Mouse (Mus musculus) ES-E14 (cell line): ENCODE measurements around the gene Reg4. TPM values are rescaled to one million over a fixed set of nuclear protein-coding genes. Genes with fewer than 3 reads are reported as not detected.

Experiments
- DNase-seq: peaks from one replicate; pipeline ENCODE4 v3.0.0-alpha.2; 2013; ENCODE audit warnings: low read depth, low spot score
- H3K27ac ChIP-seq: 2 replicates; pipeline ENCODE4 v1.5.1; 2012; ENCODE audit warnings: low read depth, mild to moderate bottlenecking, low read length, moderate library complexity, mixed read lengths; ENCODE audit not compliant: poor library complexity, insufficient read depth, severe bottlenecking
- H3K36me3 ChIP-seq: 2 replicates; pipeline ENCODE4 v1.6.1; 2012; ENCODE audit warnings: mild to moderate bottlenecking, low read length, moderate library complexity, mixed read lengths; ENCODE audit not compliant: control insufficient read depth, poor library complexity, insufficient read depth, severe bottlenecking
- H3K4me1 ChIP-seq, 2 experiments: fragments of 150-350 bp in 1 of 2; sonication (generic) in 1 of 2; 2 replicates each; pipeline ENCODE4 v1.6.1; 2012; ENCODE audit warnings: low read length in 2 of 2, mild to moderate bottlenecking in 1 of 2, mixed read lengths in 1 of 2; ENCODE audit not compliant: control insufficient read depth in 2 of 2, insufficient read depth in 2 of 2, poor library complexity in 1 of 2
- H3K4me3 ChIP-seq, 2 experiments: fragments of 150-350 bp in 1 of 2; sonication (generic) in 1 of 2; 2 replicates each; pipeline ENCODE4 v1.5.1; 2012; ENCODE audit warnings: low read length in 2 of 2, low read depth in 1 of 2, mild to moderate bottlenecking in 1 of 2, mixed read lengths in 1 of 2; ENCODE audit not compliant: insufficient read depth in 1 of 2, poor library complexity in 1 of 2, severe bottlenecking in 1 of 2
- H3K9ac ChIP-seq: 2 replicates; pipeline ENCODE4 v1.6.1; 2012; ENCODE audit warnings: low read depth, mild to moderate bottlenecking, low read length, mixed read lengths; ENCODE audit not compliant: poor library complexity, insufficient read depth, severe bottlenecking
- H3K9me3 ChIP-seq: fragments of 150-350 bp; sonication (generic); 2 replicates; pipeline ENCODE4 v1.6.1; 2012; ENCODE audit warnings: low read depth, mild to moderate bottlenecking, low read length; ENCODE audit not compliant: control insufficient read depth, insufficient read depth
- CHD2 ChIP-seq: IDR thresholded peaks from 2 replicates; pipeline ENCODE4 v1.6.1; 2014; ENCODE audit warnings: mild to moderate bottlenecking, low read depth, low read length, inconsistent platforms
- HCFC1 ChIP-seq: IDR thresholded peaks from 2 replicates; pipeline ENCODE4 v1.6.1; 2012; ENCODE audit warnings: low read length, inconsistent platforms, borderline replicate concordance; ENCODE audit not compliant: insufficient read depth
- MAFK ChIP-seq: IDR thresholded peaks from 2 replicates; pipeline ENCODE4 v1.6.1; 2014; ENCODE audit warnings: mild to moderate bottlenecking, low read depth, low read length, inconsistent platforms; ENCODE audit not compliant: insufficient read depth
- ZC3H11A ChIP-seq: IDR thresholded peaks from 2 replicates; pipeline ENCODE4 v1.6.1; 2012; ENCODE audit warnings: low read depth, mild to moderate bottlenecking, inconsistent platforms, low read length, borderline replicate concordance
- ZNF384 ChIP-seq: IDR thresholded peaks from 2 replicates; pipeline ENCODE4 v1.6.1; 2012; ENCODE audit warnings: low read depth, low read length, inconsistent platforms
- in situ Hi-C, 2 experiments: fragments of 600-800 bp; cut with MboI; formaldehyde crosslinking; loops; one replicate each; pipeline ENCODE4 v1.15.1; 2025; ENCODE audit warnings: low sequenced_read_pairs in 2 of 2, inconsistent platforms in 1 of 2; ENCODE audit not compliant: unreplicated experiment in 2 of 2
- total RNA-seq: library from RNA; depleted of rRNA; stranded (reverse); fragments of 300-350 nt; gene quantifications from 2 replicates; pipeline ENCODE4 v1.2.3, GENCODE M21; 2012

Reg4 gene
- total RNA-seq, 1 experiment = not detected

- Histone ChIP-seq H3K27ac (no peak overlapping the region), H3K9me3 (no peaks in the 10 kb centered on the region), H3K4me1 (no peaks in the 10 kb centered on the region), H3K36me3 (no peaks in the 10 kb centered on the region), H3K9ac (no peak overlapping the region), H3K4me3 (no peak overlapping the region)
- in situ Hi-C loops = no loop called here
- TF ChIP-seq CHD2 = no peak
- no peak for TF ChIP-seq ZNF384
- no peak for TF ChIP-seq ZC3H11A
- TF ChIP-seq MAFK = no peak
- no peak for TF ChIP-seq HCFC1
- DNase-seq = no peak
These were observed 20.1 kb downstream of the Reg4 start for GRCm38 (mm10) chr3:98242051-98242450.

GRCm38 (mm10) chr3:98242458-98243037 is 20.6 kb downstream of the Reg4 start:
- H3K27ac ChIP-seq = no peak overlapping the region
- in situ Hi-C loops = no loop called here
- H3K9me3 ChIP-seq = no peaks in the 10 kb centered on the region
- TF ChIP-seq ZNF384 (no peak), ZC3H11A (no peak), HCFC1 (no peak), MAFK (no peak), CHD2 (no peak)
- H3K9ac ChIP-seq = no peak overlapping the region
- H3K4me1 ChIP-seq = no peaks in the 10 kb centered on the region
- no peaks in the 10 kb centered on the region for H3K36me3 ChIP-seq
- no peak for DNase-seq
- no peak overlapping the region for H3K4me3 ChIP-seq

GRCm38 (mm10) chr3:98245892-98246291 is 23.9 kb downstream of the Reg4 start:
- H3K9ac ChIP-seq = no peak overlapping the region
- DNase-seq = no peak
- no peaks in the 10 kb centered on the region for H3K9me3 ChIP-seq
- H3K27ac ChIP-seq = no peak overlapping the region
- in situ Hi-C loops = no loop called here
- TF ChIP-seq CHD2 (no peak), ZC3H11A (no peak), ZNF384 (no peak), MAFK (no peak), HCFC1 (no peak)
- H3K4me3 ChIP-seq = no peak overlapping the region
- H3K36me3 ChIP-seq = no peaks in the 10 kb centered on the region
- no peaks in the 10 kb centered on the region for H3K4me1 ChIP-seq

GRCm38 (mm10) chr3:98246985-98247751 is 25.2 kb downstream of the Reg4 start:
- in situ Hi-C loops = no loop called here
- Histone ChIP-seq H3K4me1 (no peaks in the 10 kb centered on the region), H3K9ac (no peak overlapping the region), H3K36me3 (no peaks in the 10 kb centered on the region), H3K4me3 (no peak overlapping the region), H3K27ac (no peak overlapping the region), H3K9me3 (no peaks in the 10 kb centered on the region)
- DNase-seq = no peak
- TF ChIP-seq HCFC1 = no peak
- no peak for TF ChIP-seq ZC3H11A
- no peak for TF ChIP-seq CHD2
- no peak for TF ChIP-seq MAFK
- TF ChIP-seq ZNF384 = no peak

- no peaks in the 10 kb centered on the region for H3K36me3 ChIP-seq
- H3K9me3 ChIP-seq = no peaks in the 10 kb centered on the region
- H3K4me1 ChIP-seq = no peaks in the 10 kb centered on the region
- no peak for TF ChIP-seq ZC3H11A
- no peak for TF ChIP-seq MAFK
- no peak for TF ChIP-seq HCFC1
- TF ChIP-seq ZNF384 = no peak
- TF ChIP-seq CHD2 = no peak
- H3K9ac ChIP-seq = no peak overlapping the region
- H3K4me3 ChIP-seq = no peak overlapping the region
- in situ Hi-C loops = no loop called here
- H3K27ac ChIP-seq = no peak overlapping the region
- no peak for DNase-seq
These were observed 27.4 kb downstream of the Reg4 start for GRCm38 (mm10) chr3:98249378-98249777.
